Mouse (Mus musculus) kidney, embryonic 15.5 days (tissue): ENCODE measurements around the gene Colq. TPM values are rescaled to one million over a fixed set of nuclear protein-coding genes. Genes with fewer than 3 reads are reported as not detected.

ENCODE experiments used
- ATAC-seq: fragments of 200-750 bp; cut with Nextera tagmentation; replicated peaks from 2 replicates; pipeline ENCODE4 v1.8.0; 2017; ENCODE audit warnings: moderate TSS enrichment; ENCODE audit not compliant: low FRiP score
- H3K27ac ChIP-seq: fragments of 300-500 bp; sonication (generic); 2 replicates; pipeline ENCODE4 v1.5.1; 2015; ENCODE audit warnings: mild to moderate bottlenecking, inconsistent platforms
- H3K27me3 ChIP-seq: fragments of 300-500 bp; sonication (generic); 2 replicates; pipeline ENCODE4 v1.6.1; 2015; ENCODE audit warnings: inconsistent platforms
- H3K36me3 ChIP-seq: fragments of 300-500 bp; sonication (generic); 2 replicates; pipeline ENCODE4 v1.6.1; 2015; ENCODE audit warnings: inconsistent platforms
- H3K4me1 ChIP-seq: fragments of 300-500 bp; sonication (generic); 2 replicates; pipeline ENCODE4 v1.6.1; 2015; ENCODE audit warnings: inconsistent platforms
- H3K4me2 ChIP-seq: fragments of 300-500 bp; sonication (generic); 2 replicates; pipeline ENCODE4 v1.6.1; 2015; ENCODE audit warnings: moderate library complexity, mild to moderate bottlenecking, inconsistent platforms
- H3K4me3 ChIP-seq: fragments of 300-500 bp; sonication (generic); replicated peaks from 2 replicates; pipeline ENCODE4 v1.5.1; 2015; ENCODE audit warnings: mild to moderate bottlenecking, inconsistent platforms
- H3K9ac ChIP-seq: fragments of 300-500 bp; sonication (generic); 2 replicates; pipeline ENCODE4 v1.6.1; 2015; ENCODE audit warnings: mild to moderate bottlenecking, inconsistent platforms
- H3K9me3 ChIP-seq: fragments of 300-500 bp; sonication (generic); replicated peaks from 2 replicates; pipeline ENCODE4 v1.6.1; 2016; ENCODE audit warnings: inconsistent platforms
- WGBS: fragments of 180-500 bp; shearing (Covaris S2); methylation state at CpG from one replicate; pipeline ENCODE4 v1.1.7; 2015; ENCODE audit warnings: mixed read lengths; 5-methylcytosine and 5-hydroxymethylcytosine counted together
- polyA plus RNA-seq: library from polyadenylated mRNA; unstranded; fragments of >200 nt; fragmentation: Nextera tagmentation; extraction: Ambion mirVana; gene quantifications from 2 replicates; pipeline ENCODE4 v1.2.1, GENCODE M21; 2015

Gene Colq
- polyA plus RNA-seq, 1 experiment from 2014 or later: 2.5 TPM

GRCm38 (mm10) chr14:31486465-31486864 lies 104.7 kb downstream of the Colq start:
- Histone ChIP-seq H3K9me3 (no peaks in the 10 kb centered on the region), H3K4me3 (no peak overlapping the region), H3K27me3 (no peaks in the 10 kb centered on the region), H3K27ac (no peak overlapping the region), H3K4me2 (no peak overlapping the region), H3K36me3 (peaks cover 96% of the 10 kb centered on the region), H3K9ac (no peak overlapping the region), H3K4me1 (no peaks in the 10 kb centered on the region)
- WGBS: 81% methylated on average over 4 of the region's 4 CpGs
- no peak for ATAC-seq

DNA sequence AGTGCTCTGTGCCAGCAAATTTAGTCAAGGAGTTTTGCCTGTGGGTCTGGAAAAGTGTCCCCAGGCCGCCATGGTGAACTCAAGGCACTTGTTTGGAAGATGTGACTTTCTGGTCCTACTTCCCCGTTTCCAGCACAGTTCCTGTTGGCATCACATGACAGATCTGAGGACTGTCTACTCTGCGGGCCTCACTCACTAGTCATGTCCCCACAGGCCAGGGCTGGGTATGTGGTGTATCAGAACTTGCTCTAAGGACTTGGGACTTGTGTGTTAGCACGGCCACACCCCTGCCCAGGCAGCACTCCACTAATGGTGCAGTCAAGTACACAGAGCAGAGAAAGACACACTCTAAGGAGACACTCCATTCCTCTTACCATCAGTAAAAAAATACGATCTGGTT lies 108.7 kb downstream of the Colq start:
- no peak overlapping the region for H3K27ac ChIP-seq

GRCm38 (mm10) chr14:31473297-31473696 lies 117.8 kb downstream of the Colq start:
- H3K4me2 ChIP-seq: no peak overlapping the region
- no peak overlapping the region for H3K4me3 ChIP-seq
- no peak for ATAC-seq
- no peak overlapping the region for H3K27ac ChIP-seq
- no peaks in the 10 kb centered on the region for H3K9me3 ChIP-seq
- 83% methylated on average over 2 of the region's 2 CpGs for WGBS
- peaks cover 6% of the 10 kb centered on the region for H3K36me3 ChIP-seq
- no peaks in the 10 kb centered on the region for H3K27me3 ChIP-seq
- no peak overlapping the region for H3K9ac ChIP-seq
- no peaks in the 10 kb centered on the region for H3K4me1 ChIP-seq

More for the DNA sequence above, 108.7 kb downstream of the Colq start:
- no peak overlapping the region for H3K9ac ChIP-seq
- no peak overlapping the region for H3K4me2 ChIP-seq
- no peaks in the 10 kb centered on the region for H3K27me3 ChIP-seq
- H3K36me3 ChIP-seq: peaks cover 98% of the 10 kb centered on the region
- ATAC-seq: no peak
- H3K4me1 ChIP-seq: no peaks in the 10 kb centered on the region
- no peak overlapping the region for H3K4me3 ChIP-seq
- no peaks in the 10 kb centered on the region for H3K9me3 ChIP-seq
- 91% methylated on average over 5 of the region's 5 CpGs for WGBS

Other genes with a start within 250 kb of the Colq start
- gene Sh3bp5, start 155.3 kb downstream of the Colq start, polyA plus RNA-seq: 30.2 and 33.1 TPM in 2 replicates
- 23.8 and 25.7 TPM in 2 replicates for gene Eaf1, start 96.9 kb downstream of the Colq start, polyA plus RNA-seq
- gene Mettl6, start 96.3 kb downstream of the Colq start, polyA plus RNA-seq: 58.4 and 63.5 TPM in 2 replicates
- gene Gm49387, start 49.5 kb upstream of the Colq start, polyA plus RNA-seq: 2.7 and 3.2 TPM in 2 replicates
- 36.4 and 39.4 TPM in 2 replicates for gene Btd, start 49.7 kb upstream of the Colq start, polyA plus RNA-seq
- 20.3 and 24.4 TPM in 2 replicates for gene Hacl1, start 49.9 kb upstream of the Colq start, polyA plus RNA-seq
- gene Ankrd28, start 239.3 kb upstream of the Colq start, polyA plus RNA-seq: 7.3 and 8.4 TPM in 2 replicates